Mouse (Mus musculus): Measurements from ENCODE around the gene Slc44a1. TPM values are rescaled to one million over a fixed set of nuclear protein-coding genes. Genes with fewer than 3 reads are reported as not detected.

Gene Slc44a1
- 11.9 and 16.6 TPM in 2 replicates for polyA plus RNA-seq (2012; rRNA removed; ENCODE audit: low replicate concordance)

DNA sequence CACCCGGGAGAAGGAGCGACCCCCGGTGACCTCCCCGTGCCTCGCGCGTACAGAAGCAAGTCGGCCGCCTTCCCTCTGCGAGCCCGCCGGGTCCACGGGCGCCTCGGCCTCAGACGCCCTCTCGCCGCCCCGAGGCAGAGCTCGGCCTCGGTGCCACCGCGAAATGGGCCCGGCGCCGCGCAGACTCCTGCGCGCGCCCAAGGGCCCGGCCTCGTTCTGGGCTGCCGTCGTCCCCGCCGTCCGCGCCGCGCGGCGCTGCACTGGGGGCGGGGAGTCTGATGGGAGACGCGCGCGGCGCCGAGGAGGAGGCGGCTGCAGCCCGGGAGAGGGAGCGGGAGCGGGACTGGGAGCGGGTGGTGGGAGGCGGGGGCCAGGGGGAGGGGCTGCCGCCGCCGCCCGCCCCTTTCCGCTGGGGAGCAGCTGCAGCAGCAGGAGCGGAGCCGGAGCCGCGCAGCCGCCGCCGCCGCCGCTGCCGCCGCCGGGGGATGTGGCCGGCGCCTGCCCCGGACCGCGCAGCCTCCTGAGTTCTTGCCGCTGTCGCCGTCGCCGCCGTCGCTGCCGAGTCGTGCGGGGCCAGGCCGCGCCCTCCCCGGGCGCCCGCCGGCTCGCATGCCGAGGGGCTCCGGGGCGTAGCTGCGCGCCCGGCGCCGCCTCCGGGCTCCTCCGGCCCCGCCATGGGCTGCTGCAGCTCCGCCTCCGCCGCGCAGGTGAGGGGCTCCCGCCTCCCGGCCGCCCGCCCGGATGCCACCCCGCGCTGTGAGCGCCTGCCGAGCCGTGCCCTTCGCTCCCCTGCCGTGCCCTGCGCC, at the start of gene Slc44a1:
TSS of gene Slc44a1 (plus strand) at position 404 of the 806 bp plus-strand sequence.

DNA sequence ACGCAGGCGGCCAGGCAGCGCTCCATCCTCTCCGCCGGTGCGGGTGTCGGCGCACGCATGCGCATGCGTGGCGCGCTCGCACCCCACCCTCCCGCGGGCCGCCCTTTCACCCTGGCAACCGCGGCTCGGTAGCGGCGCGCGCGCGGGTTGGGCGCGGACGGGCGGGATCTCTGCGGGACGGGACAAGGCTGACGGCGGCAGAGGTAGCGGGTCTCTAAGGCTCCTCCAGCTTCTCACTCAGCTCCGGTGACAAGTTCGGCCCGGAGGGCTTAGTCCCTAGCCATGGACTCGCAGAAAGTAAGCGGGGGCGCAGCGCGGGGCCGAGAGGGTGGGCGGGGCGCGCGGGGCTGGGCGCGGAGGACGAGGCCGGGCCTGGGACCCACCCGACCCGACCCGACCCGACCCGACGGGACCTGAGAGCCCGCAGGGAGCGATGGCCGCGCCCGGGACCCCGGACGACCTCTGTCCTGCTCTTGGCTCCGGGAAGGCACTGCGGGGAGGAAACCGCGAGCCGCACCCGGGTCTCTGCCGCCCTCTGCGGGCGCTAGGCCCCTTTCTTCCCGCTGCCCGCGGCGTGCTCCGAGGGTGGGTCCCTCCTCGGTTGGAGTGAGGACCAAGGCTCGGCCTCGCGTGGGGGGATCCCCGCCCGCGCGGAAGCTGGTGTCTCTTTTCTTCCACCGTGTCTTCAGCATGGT, 191.2 kb downstream of the Slc44a1 start, which contains the start of gene Fsd1l:
TSS of gene Fsd1l (plus strand) at position 156 of the 695 bp plus-strand sequence.

Other genes with a start within 250 kb of the Slc44a1 start
- 0.13 and 0.25 TPM in 2 replicates for gene Fsd1l, start 191.1 kb downstream of the Slc44a1 start, polyA plus RNA-seq (2012; rRNA removed; ENCODE audit: low replicate concordance)

All from duodenum, adult 2 months (tissue).